Mouse (Mus musculus) spleen, adult 2 months (tissue): Measurements from ENCODE around the gene Nthl1.

ENCODE experiments used
- CTCF ChIP-seq: fragments of 200-500 bp; IDR thresholded peaks from 2 replicates; pipeline ENCODE4 v1.5.1; 2011; ENCODE audit warnings: mild to moderate bottlenecking, inconsistent platforms; ENCODE audit not compliant: insufficient read depth, insufficient read length, insufficient replicate concordance; ENCODE audit errors: extremely low read depth
- POLR2A ChIP-seq: fragments of 200-500 bp; IDR thresholded peaks from 2 replicates; pipeline ENCODE4 v1.6.1; 2011; ENCODE audit warnings: low read depth, low read length, inconsistent platforms

- no peak for TF ChIP-seq CTCF
- no peak for TF ChIP-seq POLR2A
These were observed 17.1 kb downstream of the Nthl1 start for GRCm38 (mm10) chr17:24649581-24650069.
